Mouse (Mus musculus) layer of hippocampus, postnatal 10 days (tissue): ENCODE data around the gene Prom1. TPM values are rescaled to one million over a fixed set of nuclear protein-coding genes. Genes with fewer than 3 reads are reported as not detected.

Source experiments
- DNase-seq, 2 experiments: peaks; one replicate each; pipeline ENCODE4 v3.0.0; 2021; ENCODE audit warnings: low spot score in 2 of 2
- total RNA-seq, 2 experiments: library from RNA; stranded (reverse); gene quantifications; 2 replicates each; pipeline ENCODE4 v1.2.3; 2021

The Prom1 gene
- total RNA-seq, 2 experiments from 2014 or later: 13.4 to 15.1 TPM

DNA sequence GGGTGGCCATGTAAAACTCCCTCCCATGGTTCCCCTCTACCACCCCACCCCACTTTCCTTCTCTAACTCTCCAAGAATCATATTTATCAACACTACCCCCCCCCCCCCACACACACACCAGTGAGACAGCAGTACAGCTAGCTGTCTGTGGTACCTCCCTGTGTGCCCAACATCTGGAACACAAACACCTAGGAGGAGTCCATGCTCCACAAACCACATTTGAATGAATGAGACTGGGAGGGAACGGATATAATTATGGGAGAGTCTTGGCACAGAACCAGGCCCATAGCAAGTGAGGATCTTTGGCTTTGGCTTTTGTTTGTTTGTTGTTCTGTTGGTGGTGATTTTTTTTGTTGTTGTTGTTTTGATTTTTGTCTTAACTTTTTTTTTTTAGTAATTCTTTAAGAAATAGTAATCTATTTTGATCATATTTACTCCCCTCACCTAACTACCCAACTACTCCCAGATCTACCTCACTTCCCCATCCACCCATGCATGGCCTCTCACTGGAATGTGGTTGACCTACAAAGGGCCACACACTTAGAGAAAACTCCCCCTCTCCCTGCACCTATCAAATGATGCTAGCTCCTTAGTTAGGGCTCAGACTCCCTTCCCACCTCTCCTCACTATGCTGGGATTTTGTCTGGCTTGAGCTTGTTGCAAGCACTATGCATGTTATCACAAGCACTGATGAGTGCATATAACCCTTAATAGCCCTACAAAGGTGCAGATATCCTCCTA is 124.8 kb downstream of the Prom1 start:
- DNase-seq: no peak

DNA sequence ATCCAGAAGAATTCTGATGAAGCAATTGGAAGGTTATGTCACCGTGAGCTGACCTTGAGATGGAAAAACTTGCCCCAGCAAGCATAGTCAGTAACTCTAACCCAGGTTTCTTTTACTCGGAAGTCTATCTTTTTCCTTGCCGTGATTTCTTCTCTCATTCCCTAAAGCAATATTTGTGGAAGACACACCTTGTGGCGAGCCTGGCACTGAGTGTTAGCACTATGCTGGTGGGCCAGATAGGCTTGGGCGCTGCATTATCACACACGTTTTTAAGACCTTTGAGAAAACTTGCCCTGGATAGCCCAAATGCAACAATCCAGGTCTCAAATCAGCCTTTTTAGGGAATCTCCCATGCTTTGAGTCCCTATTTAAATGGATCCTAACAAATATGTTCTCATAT is 127.7 kb downstream of the Prom1 start:
- DNase-seq: no peak

DNA sequence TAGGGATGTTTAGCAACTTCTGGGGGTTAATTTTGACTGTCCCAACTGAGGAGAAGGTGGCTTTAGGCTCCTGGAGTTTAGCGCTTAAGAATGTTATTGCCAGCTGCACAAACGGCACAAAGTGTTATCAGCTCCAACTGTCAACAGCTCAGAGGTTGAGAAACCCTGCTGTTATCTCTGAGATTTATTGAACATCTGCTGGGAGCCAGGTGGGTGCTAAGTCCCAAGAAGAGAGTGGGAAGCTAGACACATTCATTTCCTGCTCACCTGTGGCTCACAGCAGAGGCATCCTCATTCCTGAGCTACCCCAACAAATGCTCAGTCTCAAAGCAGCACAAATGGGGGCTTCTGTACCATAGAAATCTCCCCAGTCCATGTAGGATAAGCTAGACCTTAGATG is 130.7 kb downstream of the Prom1 start:
- DNase-seq: no peak

GRCm38 (mm10) chr5:43970532-43970931 is 131.3 kb downstream of the Prom1 start:
- no peak for DNase-seq

DNA sequence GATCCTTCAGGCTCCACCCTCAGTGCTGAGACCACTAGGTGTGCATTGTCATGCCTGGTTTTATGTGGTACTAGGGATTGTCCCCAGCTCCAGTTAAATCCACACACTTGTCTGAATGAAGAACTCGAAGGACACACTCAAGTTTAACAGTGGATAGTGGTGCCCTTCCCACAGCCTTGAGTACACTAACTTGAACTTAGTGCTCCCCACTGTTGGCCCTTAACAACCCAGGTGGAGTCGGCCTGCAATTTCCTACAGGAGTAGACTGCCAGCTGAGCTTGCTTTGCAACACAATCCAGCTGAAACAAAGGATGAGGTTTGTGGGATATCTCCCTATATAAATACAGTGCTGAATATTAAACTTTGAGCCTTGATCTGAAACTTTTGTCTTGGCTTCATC is 133.2 kb downstream of the Prom1 start:
- DNase-seq: no peak

DNA sequence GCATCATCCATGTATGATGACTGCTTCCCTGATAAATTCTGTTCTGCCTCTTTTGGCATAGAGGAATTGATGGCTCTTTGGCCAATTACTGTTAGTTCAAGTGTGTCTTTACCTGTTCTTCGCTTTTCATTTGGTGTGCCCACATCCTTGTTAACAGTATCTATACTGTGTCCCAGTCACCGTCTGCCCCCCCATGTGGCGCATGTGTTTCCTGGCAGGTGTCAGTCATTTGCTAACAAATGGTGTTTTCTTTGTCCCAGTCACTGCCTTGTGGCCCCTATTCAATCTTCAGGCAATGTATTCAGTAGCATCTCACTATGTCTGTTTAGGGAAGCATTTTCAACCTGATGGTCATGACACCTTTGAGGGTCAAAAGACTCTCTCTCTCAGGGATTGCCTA is 140.8 kb downstream of the Prom1 start:
- DNase-seq: no peak

DNA sequence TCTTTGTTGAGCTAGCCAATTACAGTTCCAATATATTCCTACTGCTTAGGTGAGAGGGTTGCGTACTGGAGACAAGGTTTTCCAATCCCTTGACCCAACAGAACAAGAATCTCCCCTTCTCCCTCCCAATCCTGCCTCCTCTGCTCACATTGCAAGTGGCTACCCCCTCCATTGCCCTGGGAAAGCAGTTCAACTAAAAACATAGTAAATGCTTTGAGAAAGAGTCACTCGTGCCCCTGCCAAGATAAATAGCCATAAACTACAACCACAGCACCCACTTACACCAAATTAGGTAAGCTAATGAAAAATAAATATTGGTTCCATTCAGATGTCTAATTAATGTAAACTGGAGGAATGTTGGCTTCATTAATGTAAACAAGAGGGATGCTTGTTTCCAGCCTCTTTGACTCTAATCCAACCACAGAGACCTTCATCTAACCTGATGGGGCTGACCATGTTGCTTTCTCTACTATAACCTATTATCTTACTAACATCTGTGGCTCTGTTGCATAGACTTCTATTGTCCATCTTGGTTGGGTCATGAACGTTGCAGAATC is 141.9 kb downstream of the Prom1 start:
- no peak for DNase-seq

DNA sequence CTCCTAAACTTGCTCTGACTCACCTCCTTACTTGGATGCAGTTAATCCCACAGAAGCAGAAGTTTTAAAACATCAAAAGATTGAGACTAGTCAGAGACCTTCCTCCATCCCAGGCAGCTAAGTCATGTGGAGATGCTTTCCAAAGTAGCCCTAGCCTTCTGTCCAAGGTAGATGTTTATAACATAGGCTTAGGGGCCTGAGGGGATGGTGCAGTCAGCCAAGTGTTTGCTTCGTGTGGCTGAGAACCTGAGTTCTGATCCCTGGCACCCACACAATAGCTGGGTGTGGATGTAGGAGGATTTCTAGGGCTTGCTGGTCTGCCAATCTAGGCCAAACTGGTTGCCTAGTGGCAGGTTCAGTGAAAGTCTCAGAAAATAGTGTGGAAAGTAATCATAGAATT is 148.6 kb downstream of the Prom1 start:
- no peak for DNase-seq

GRCm38 (mm10) chr5:43948748-43949275 is 153.0 kb downstream of the Prom1 start:
- DNase-seq: no peak

- peak in 1 of 2 experiments; percentile 15 for DNase-seq
Observed at GRCm38 (mm10) chr5:43948111-43948743, 153.6 kb downstream of the Prom1 start.

- DNase-seq: no peak
Observed at GRCm38 (mm10) chr5:43947330-43947977, 154.4 kb downstream of the Prom1 start.

Other genes with a start within 250 kb of the Prom1 start
- gene Cd38, start 233.5 kb downstream of the Prom1 start, total RNA-seq: 10 to 100 TPM; 10.5 to 11.3 TPM
- gene Gm7879, start 188.9 kb downstream of the Prom1 start, total RNA-seq: 10 to 100 TPM in 1 of 2 experiments, 1 to 10 TPM in 1; 9.4 to 13.8 TPM
- 1 to 10 TPM; 1.4 to 2.4 TPM for gene Fgfbp1, start 120.3 kb downstream of the Prom1 start, total RNA-seq
- 10 to 100 TPM; 42.7 to 47.5 TPM for gene Tapt1, start 124.6 kb upstream of the Prom1 start, total RNA-seq